Mouse (Mus musculus) embryonic facial prominence, embryonic 14.5 days (tissue): ENCODE results near the gene Gzmn. TPM values are rescaled to one million over a fixed set of nuclear protein-coding genes. Genes with fewer than 3 reads are reported as not detected.
"Not testable (repeated sequence)": the region's sequence is repeated elsewhere in the genome, so short reads cannot be mapped to it uniquely, and the experiment has no call there.

Experiments used
- ATAC-seq: fragments of 200-750 bp; cut with Nextera tagmentation; 2 replicates; pipeline ENCODE4 v1.8.0; 2017; ENCODE audit warnings: low read depth, moderate number of reproducible peaks, moderate TSS enrichment
- DNase-seq: peaks from one replicate; pipeline ENCODE4 v3.0.0-alpha.2; 2015; ENCODE audit warnings: low spot score
- H3K27ac ChIP-seq: fragments of 300-500 bp; sonication (generic); replicated peaks from 2 replicates; pipeline ENCODE4 v1.5.1; 2014; ENCODE audit warnings: low read depth, mild to moderate bottlenecking, low read length, moderate library complexity
- H3K27me3 ChIP-seq: fragments of 300-500 bp; sonication (generic); replicated peaks from 2 replicates; pipeline ENCODE4 v1.6.1; 2014; ENCODE audit warnings: low read length; ENCODE audit not compliant: control insufficient read depth, insufficient read depth
- H3K36me3 ChIP-seq: fragments of 300-500 bp; sonication (generic); 2 replicates; pipeline ENCODE4 v1.6.1; 2014; ENCODE audit warnings: low read length, mixed read lengths; ENCODE audit not compliant: control insufficient read depth, insufficient read depth
- H3K4me1 ChIP-seq: fragments of 300-500 bp; sonication (generic); 2 replicates; pipeline ENCODE4 v1.6.1; 2014; ENCODE audit warnings: antibody characterized with exemption, low read length; ENCODE audit not compliant: control insufficient read depth, insufficient read depth
- H3K4me2 ChIP-seq: fragments of 300-500 bp; sonication (generic); 2 replicates; pipeline ENCODE4 v1.6.1; 2014; ENCODE audit warnings: low read depth, mild to moderate bottlenecking, low read length, moderate library complexity, mixed read lengths
- H3K4me3 ChIP-seq: fragments of 300-500 bp; sonication (generic); 2 replicates; pipeline ENCODE4 v1.5.1; 2014; ENCODE audit warnings: low read depth, mild to moderate bottlenecking, low read length
- H3K9ac ChIP-seq: fragments of 300-500 bp; sonication (generic); 2 replicates; pipeline ENCODE4 v1.6.1; 2014; ENCODE audit warnings: low read depth, mild to moderate bottlenecking, low read length, moderate library complexity, mixed read lengths
- H3K9me3 ChIP-seq: fragments of 300-500 bp; sonication (generic); 2 replicates; pipeline ENCODE4 v1.6.1; 2016; ENCODE audit warnings: low read length; ENCODE audit not compliant: control insufficient read depth
- WGBS: fragments of 180-500 bp; shearing (Covaris S2); extraction: QIAGEN DNeasy Blood & Tissue Kit; methylation state at CpG from one replicate; pipeline ENCODE4 v1.1.7; 2014; 5-methylcytosine and 5-hydroxymethylcytosine counted together
- polyA plus RNA-seq: library from polyadenylated mRNA; unstranded; fragments of >200 nt; fragmentation: Nextera tagmentation; extraction: Ambion mirVana; gene quantifications from 2 replicates; pipeline ENCODE4 v1.2.1, GENCODE M21; 2014

Gene Gzmn
- not detected in 2 replicates for polyA plus RNA-seq

DNA sequence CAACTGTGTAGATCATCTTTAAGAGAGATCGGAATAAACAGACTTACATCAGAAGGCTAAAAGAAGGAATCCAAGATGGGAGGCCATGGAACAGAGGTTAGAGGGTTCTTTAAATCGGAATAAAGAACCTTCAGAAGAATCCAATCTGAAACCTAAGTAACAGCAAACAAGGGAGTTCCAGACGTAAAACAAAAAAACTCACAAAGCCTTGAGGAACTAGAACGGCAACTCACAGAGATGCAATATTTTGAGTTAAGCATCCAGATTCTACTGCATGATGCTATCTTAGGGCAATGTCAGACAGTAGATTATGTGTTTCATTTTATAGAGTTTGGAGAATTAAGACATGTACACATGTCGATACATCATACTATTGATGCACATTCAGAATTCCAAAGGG lies at the start of gene Gzmn:
Gzmn (minus strand) TSS at position 101 of the 400 bp plus-strand sequence.
- H3K27me3 ChIP-seq = no peaks in the 10 kb centered on the region
- H3K9ac ChIP-seq = no peak within 1 kb of the TSS
- WGBS = 92% methylated on average over 5 of the region's 5 CpGs

DNA sequence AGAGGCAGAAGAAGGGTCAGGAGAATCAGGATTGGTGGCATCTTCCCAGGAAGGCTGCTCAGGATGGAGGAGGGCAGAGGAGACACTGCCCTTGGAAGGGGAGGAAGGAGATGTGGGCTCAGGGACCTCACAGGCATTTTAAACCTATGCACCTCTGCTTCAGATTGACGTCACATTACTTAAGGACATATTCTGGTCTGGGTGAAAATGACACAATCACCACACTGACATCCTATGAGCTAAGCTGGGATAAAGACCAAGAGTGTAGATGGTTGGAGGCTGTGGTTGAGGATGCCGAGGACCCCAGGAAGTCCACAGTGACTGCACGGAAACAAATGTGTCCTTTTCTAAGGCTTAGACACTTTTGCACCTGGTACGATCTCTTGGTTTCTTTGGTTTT lies 36.9 kb upstream of the Gzmn start, which contains the start of gene Gzmf:
Gzmf (minus strand) TSS at position 101 of the 400 bp plus-strand sequence.
- DNase-seq (no peak), ATAC-seq (no peak)
- WGBS = 96% methylated on average over 4 of the region's 4 CpGs
- Histone ChIP-seq H3K9me3 (no peaks in the 10 kb centered on the region), H3K4me3 (no peak within 1 kb of the TSS), H3K27me3 (no peaks in the 10 kb centered on the region), H3K4me2 (no peak within 1 kb of the TSS), H3K9ac (no peak within 1 kb of the TSS), H3K36me3 (no peaks in the 10 kb centered on the region), H3K4me1 (no peaks in the 10 kb centered on the region), H3K27ac (no peak within 1 kb of the TSS)

More for the DNA sequence above, at the start of gene Gzmn:
- Histone ChIP-seq H3K9me3 (no peaks in the 10 kb centered on the region), H3K4me2 (no peak within 1 kb of the TSS), H3K36me3 (no peaks in the 10 kb centered on the region), H3K4me1 (no peaks in the 10 kb centered on the region), H3K27ac (no peak within 1 kb of the TSS), H3K4me3 (no peak within 1 kb of the TSS)
- DNase-seq = no peak
- no peak for ATAC-seq

DNA sequence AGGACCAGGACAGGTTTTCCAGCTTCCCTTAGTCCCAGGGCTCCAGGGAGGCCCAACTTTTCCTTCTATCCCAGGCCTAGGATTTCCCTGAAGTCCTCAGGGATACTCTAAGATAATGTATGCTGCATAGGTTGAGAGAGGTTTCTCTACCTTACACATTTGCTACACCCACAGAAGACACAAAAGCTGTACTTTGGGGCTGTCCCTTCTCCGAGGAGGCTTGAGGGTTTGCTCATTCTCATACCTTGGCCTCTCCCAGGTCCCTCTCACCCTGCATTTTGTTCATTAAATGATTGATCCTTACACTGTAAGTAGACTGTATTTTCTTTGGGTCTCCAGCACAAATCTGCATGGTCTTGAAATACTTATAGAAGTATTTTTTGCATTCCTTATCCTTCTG lies 31.2 kb upstream of the Gzmn start:
- Histone ChIP-seq H3K4me2 (no peak overlapping the region), H3K27me3 (no peaks in the 10 kb centered on the region), H3K36me3 (no peaks in the 10 kb centered on the region), H3K4me1 (no peaks in the 10 kb centered on the region), H3K9me3 (no peaks in the 10 kb centered on the region), H3K9ac (no peak overlapping the region), H3K4me3 (no peak overlapping the region), H3K27ac (no peak overlapping the region)
- DNase-seq = no peak
- no peak for ATAC-seq
- WGBS = 87% methylated on average over 1 of the region's 1 CpGs

DNA sequence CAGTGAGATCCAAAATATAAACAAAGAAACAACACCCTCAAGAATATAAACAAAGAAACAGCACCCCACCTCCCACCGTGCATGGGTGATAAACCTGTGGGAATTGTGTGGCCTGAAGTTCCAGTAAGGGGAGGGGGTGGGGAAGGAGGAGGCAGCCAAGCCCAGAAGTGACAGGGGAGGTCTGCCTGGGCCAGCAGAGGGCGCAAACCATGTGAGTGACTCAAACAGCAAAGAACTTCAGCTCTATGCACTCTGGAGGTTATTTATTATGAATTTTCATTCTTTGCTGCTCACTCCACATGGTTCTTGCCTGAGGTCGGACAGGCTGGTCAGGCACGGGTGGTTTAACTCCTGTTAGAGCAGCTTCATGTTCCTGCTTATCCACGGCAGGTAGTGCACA lies 30.6 kb upstream of the Gzmn start:
- H3K9ac ChIP-seq, H3K4me3 ChIP-seq, H3K27ac ChIP-seq, H3K36me3 ChIP-seq, H3K27me3 ChIP-seq, H3K9me3 ChIP-seq, H3K4me2 ChIP-seq, H3K4me1 ChIP-seq, ATAC-seq: not testable (repeated sequence)
- 35% methylated on average over 5 of the region's 5 CpGs for WGBS
- peak; percentile 50 for DNase-seq

DNA sequence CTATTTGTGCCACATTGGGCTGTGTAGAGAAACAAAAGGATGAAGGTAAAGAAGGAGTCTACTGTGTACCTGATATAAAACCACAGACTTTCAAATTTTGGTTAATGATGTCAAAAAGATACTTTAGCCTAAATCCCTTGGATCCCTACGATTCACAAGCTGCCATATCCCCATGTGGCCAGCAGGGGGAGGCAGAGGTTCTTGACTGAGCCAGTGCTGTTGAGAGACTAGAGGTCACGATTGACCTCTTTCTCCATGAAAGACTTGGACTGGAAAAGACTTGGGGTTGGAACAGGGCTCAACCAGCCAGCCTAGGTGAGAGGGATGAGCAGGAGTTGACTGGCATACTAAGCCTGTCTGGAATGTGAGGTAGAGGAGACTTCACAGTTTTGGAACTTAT lies 29.6 kb upstream of the Gzmn start:
- Histone ChIP-seq H3K27ac (no peak overlapping the region), H3K4me2 (no peak overlapping the region), H3K27me3 (no peaks in the 10 kb centered on the region), H3K9me3 (no peaks in the 10 kb centered on the region), H3K9ac (no peak overlapping the region), H3K4me3 (no peak overlapping the region), H3K4me1 (no peaks in the 10 kb centered on the region), H3K36me3 (no peaks in the 10 kb centered on the region)
- DNase-seq = peak; percentile 36
- 10% methylated on average over 2 of the region's 2 CpGs for WGBS
- ATAC-seq = no peak

DNA sequence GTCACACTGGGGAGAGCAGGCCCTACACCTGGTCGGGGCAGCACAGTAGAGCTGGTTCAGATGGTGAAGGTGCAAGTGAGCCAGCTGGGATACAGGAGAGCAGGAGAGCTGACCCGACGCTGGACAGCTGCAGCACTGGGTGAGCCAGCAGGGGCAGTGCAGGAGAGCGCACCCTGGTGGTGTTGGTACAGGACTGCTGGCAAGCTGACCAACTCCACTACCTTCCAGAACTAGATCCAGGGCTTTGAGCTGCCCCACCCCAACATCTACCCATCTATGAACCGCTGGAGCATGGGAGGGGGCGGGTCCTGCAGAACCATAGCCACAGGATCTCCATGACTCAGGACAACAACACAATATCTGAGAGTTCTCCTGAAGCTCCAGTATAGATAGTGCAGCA lies 12.5 kb upstream of the Gzmn start:
- 62% methylated on average over 5 of the region's 6 CpGs for WGBS
- Histone ChIP-seq H3K36me3 (no peaks in the 10 kb centered on the region), H3K9me3 (no peaks in the 10 kb centered on the region), H3K4me2 (no peak overlapping the region), H3K9ac (no peak overlapping the region), H3K4me3 (no peak overlapping the region), H3K4me1 (no peaks in the 10 kb centered on the region), H3K27me3 (no peaks in the 10 kb centered on the region), H3K27ac (no peak overlapping the region)
- no peak for ATAC-seq
- DNase-seq = no peak

DNA sequence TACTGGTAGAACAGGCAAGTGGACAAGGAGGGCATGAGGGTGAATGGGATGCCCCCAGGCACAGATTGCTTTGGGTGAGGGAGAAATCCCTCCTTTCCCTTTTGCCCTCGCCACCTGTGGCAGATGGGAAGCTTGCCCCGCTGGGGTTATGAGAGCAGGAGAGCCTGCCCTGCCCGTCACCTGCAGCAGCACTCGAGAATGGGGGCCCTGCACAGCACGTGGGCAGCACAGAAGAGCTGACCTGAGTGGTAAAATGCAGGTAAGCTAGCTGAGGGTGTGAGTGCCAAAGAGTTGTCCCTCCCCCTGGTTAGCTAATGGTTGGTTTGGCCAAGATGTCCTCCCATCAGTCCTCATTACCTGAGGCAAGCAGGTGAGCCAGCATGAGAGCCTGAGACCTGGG lies 12.1 kb upstream of the Gzmn start:
- Histone ChIP-seq H3K9ac (no peak overlapping the region), H3K9me3 (no peaks in the 10 kb centered on the region), H3K4me2 (no peak overlapping the region), H3K4me1 (no peaks in the 10 kb centered on the region), H3K27ac (no peak overlapping the region), H3K27me3 (no peaks in the 10 kb centered on the region), H3K36me3 (no peaks in the 10 kb centered on the region), H3K4me3 (no peak overlapping the region)
- WGBS = 64% methylated on average over 5 of the region's 5 CpGs
- DNase-seq (no peak), ATAC-seq (no peak)

DNA sequence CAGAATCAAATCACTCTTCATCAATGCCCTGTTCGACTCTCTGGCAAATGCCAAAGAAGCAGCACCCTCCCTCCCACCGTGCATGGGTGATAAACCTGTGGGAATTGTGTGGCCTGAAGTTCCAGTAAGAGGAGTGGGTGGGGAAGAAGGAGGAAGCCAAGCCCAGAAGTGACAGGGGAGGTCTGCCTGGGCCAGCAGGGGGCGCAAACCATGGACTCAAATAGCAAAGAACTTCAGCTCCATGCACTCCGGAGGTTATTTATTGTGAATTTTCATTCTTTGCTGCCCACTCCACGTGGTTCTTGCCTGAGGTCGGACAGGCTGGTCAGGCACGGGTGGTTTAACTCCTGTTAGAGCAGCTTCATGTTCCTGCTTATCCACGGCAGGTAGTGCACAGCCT lies 3.3 kb upstream of the Gzmn start:
- DNase-seq = peak; percentile 31
- H3K4me1 ChIP-seq, H3K27me3 ChIP-seq, ATAC-seq, H3K27ac ChIP-seq, H3K9me3 ChIP-seq, H3K4me3 ChIP-seq, H3K9ac ChIP-seq, H3K36me3 ChIP-seq, H3K4me2 ChIP-seq: not testable (repeated sequence)
- 31% methylated on average over 6 of the region's 8 CpGs for WGBS

DNA sequence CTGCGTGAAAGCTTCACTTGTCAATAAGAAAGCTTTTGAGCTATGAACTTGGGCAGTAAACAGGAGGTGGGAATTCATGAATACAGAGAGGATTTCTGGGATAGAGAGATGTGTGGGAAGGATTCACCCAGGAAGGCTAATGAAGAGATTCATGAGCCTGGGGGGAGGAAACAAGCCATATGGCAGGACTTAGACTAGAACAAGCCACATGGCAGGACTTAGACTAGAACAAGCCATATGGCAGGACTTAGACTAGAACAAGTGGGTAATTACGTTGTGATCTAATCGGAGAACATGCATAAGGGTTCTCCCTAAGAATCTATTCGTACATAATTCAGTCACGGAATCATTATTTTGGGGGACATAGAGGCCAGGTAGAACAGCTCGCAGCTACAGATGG lies 1.0 kb downstream of the Gzmn start:
- Histone ChIP-seq H3K27me3 (no peaks in the 10 kb centered on the region), H3K4me3 (no peak overlapping the region), H3K36me3 (no peaks in the 10 kb centered on the region), H3K4me2 (no peak overlapping the region), H3K9ac (no peak overlapping the region), H3K27ac (no peak overlapping the region), H3K9me3 (no peaks in the 10 kb centered on the region), H3K4me1 (no peaks in the 10 kb centered on the region)
- 90% methylated on average over 6 of the region's 6 CpGs for WGBS
- DNase-seq (no peak), ATAC-seq (no peak)
